ENCODE assay signal across 8 mouse cellular contexts in the genomic region with DNA sequence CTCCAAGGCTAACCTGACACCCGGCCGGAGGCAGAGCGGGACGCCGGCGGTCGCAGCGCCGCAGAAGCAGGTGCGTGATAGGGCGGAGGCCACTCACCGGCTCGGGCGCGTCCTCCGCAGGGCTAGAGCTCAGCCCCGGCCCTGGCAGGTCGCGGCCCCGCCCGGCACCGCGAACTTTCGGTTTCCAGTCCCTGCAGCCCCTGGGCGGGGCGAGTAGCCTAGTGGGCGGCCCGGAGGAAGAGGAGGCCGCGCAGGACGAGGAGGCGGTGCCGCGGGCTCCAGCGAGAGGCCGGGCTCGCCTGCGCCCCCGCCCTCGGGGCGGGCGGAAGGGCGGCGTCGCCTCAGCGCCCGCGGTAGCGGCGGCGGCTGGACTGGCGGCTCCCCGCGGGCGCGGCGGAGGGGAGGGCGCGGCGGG. TPM values are rescaled to one million over a fixed set of nuclear protein-coding genes. Genes with fewer than 3 reads are reported as not detected.
DNase-seq lines count a peak whose midpoint lies in the region; ATAC-seq and TF ChIP-seq lines count a peak whose summit lies in the region.

No protein-coding gene starts in this region.

- no peaks in the 10 kb centered on the region for H3K27me3 ChIP-seq in forebrain, embryonic 12.5 days
- no peaks in the 10 kb centered on the region for H3K27me3 ChIP-seq in heart, postnatal 0 days (ENCODE audit: control insufficient read depth, insufficient read depth, low read length)
- H3K27me3 ChIP-seq in lung, embryonic 14.5 days (ENCODE audit: insufficient read depth, low read length): no peaks in the 10 kb centered on the region

- H3K27ac ChIP-seq in forebrain, embryonic 12.5 days: peak overlapping the region; percentile 94
- H3K27ac ChIP-seq in heart, postnatal 0 days (ENCODE audit: low read depth): peak overlapping the region; percentile 93
- peak overlapping the region; percentile 96 for H3K27ac ChIP-seq in lung, embryonic 14.5 days (ENCODE audit: low read depth)

- WGBS in forebrain, embryonic 12.5 days: 0% methylated on average over 37 of the region's 60 CpGs
- WGBS in heart, postnatal 0 days: 0% methylated on average over 36 of the region's 60 CpGs
- WGBS in lung, embryonic 14.5 days: under 1% methylated on average over 52 of the region's 60 CpGs

- H3K4me1 ChIP-seq in forebrain, embryonic 12.5 days: peaks cover 41% of the 10 kb centered on the region
- H3K4me1 ChIP-seq in heart, postnatal 0 days (ENCODE audit: control insufficient read depth, insufficient read depth): peaks cover 15% of the 10 kb centered on the region
- 0 out of 2 replicates have a peak, but pooled peaks cover 4% of the 10 kb centered on the region for H3K4me1 ChIP-seq in lung, embryonic 14.5 days (ENCODE audit: insufficient read depth)

- peak overlapping the region; percentile 89 for H3K4me2 ChIP-seq in forebrain, embryonic 12.5 days
- peak overlapping the region; percentile 88 for H3K4me2 ChIP-seq in heart, postnatal 0 days (ENCODE audit: low read depth, low read length)
- H3K4me2 ChIP-seq in lung, embryonic 14.5 days: peak overlapping the region; percentile 83

- ATAC-seq in forebrain, embryonic 12.5 days (ENCODE audit: low FRiP score): peak; percentile 89
- ATAC-seq in heart, postnatal 0 days (ENCODE audit: insufficient read depth, low read depth): peak; percentile 94
- peak; percentile 92 for ATAC-seq in lung, embryonic 14.5 days (ENCODE audit: insufficient read depth)
- peak; percentile 87 for ATAC-seq in neutrophil, adult 5-6 weeks (ENCODE audit: extremely low read depth, insufficient number of reproducible peaks, low FRiP score, poor library complexity, severe bottlenecking)

- H3K36me3 ChIP-seq in forebrain, embryonic 12.5 days (replicated peaks): peaks cover 38% of the 10 kb centered on the region
- H3K36me3 ChIP-seq in heart, postnatal 0 days (replicated peaks; ENCODE audit: control insufficient read depth, insufficient read depth, low read length): peaks cover 31% of the 10 kb centered on the region
- peaks cover 37% of the 10 kb centered on the region for H3K36me3 ChIP-seq in lung, embryonic 14.5 days (ENCODE audit: insufficient read depth)

- H3K9ac ChIP-seq in forebrain, embryonic 12.5 days: peak overlapping the region; percentile 97
- H3K9ac ChIP-seq in heart, postnatal 0 days (replicated peaks; ENCODE audit: low read depth, low read length): peak overlapping the region; percentile 78
- H3K9ac ChIP-seq in lung, embryonic 14.5 days: peak overlapping the region; percentile 96

- TF ChIP-seq CTCF in heart, postnatal 0 days (IDR thresholded peaks at IDR 0.05; ENCODE audit: low read depth): no peak
- TF ChIP-seq CTCF in lung, embryonic 14.5 days (IDR thresholded peaks at IDR 0.05; ENCODE audit: low read depth): no peak

- peak; percentile 90 for DNase-seq in CD8-positive naive resting alpha-beta T cell, adult 2 months (ENCODE audit: low read depth in 2 of 2, low spot score in 2 of 2)
- peak; percentile 90 for DNase-seq in c-Kit-positive CD71-negative TER-119-negative erythroid progenitor cells, embryonic 14.5 days (ENCODE audit: low read depth)
- peak; percentile 95 for DNase-seq in heart, postnatal 0 days (ENCODE audit: low spot score)
- DNase-seq in kidney, postnatal 4 days: peak; percentile 93 to 97
- DNase-seq in lung, embryonic 14.5 days: peak; percentile 97
- DNase-seq in testis, postnatal 14 days (ENCODE audit: low spot score): peak; percentile 91

- TF ChIP-seq EP300 in heart, postnatal 0 days (IDR thresholded peaks at IDR 0.05; ENCODE audit: low read depth): no peak; the same call in 1 of the 2 replicates

- H3K4me3 ChIP-seq in forebrain, embryonic 12.5 days (replicated peaks): peak overlapping the region; percentile 80
- H3K4me3 ChIP-seq in heart, postnatal 0 days (ENCODE audit: low read depth, low read length): peak overlapping the region; percentile 90
- H3K4me3 ChIP-seq in lung, embryonic 14.5 days (ENCODE audit: low read depth, low read length): peak overlapping the region; percentile 84

- H3K9me3 ChIP-seq in forebrain, embryonic 12.5 days: no peaks in the 10 kb centered on the region
- H3K9me3 ChIP-seq in heart, postnatal 0 days (replicated peaks; ENCODE audit: control insufficient read depth, low read length): no peaks in the 10 kb centered on the region
- no peaks in the 10 kb centered on the region for H3K9me3 ChIP-seq in lung, embryonic 14.5 days (ENCODE audit: low read depth, low read length)

RNA-seq across cellular contexts. Expression of gene Znfx1, which starts 0.3 kb away (rescaled TPM):
- polyA plus RNA-seq in forebrain, embryonic 12.5 days (2016; fragmentation: Nextera tagmentation; extraction: Ambion mirVana): 8.5 and 9.2 TPM in 2 replicates
- total RNA-seq in heart, postnatal 0 days (2014; rRNA removed; ENCODE audit: low replicate concordance): 25.0 and 35.4 TPM in 2 replicates
- polyA plus RNA-seq in heart, postnatal 0 days (2015; fragmentation: Nextera tagmentation; extraction: Ambion mirVana): 6.0 and 6.9 TPM in 2 replicates
- polyA plus RNA-seq in lung, embryonic 14.5 days (2014; fragmentation: Nextera tagmentation; extraction: Ambion mirVana): 7.0 and 8.9 TPM in 2 replicates
- total RNA-seq in neutrophil, adult 5-6 weeks (2017): 60.8 and 65.7 TPM in 2 replicates

RNA-seq across cellular contexts. Expression of gene Ddx27, which starts 47.5 kb away (rescaled TPM):
- polyA plus RNA-seq in forebrain, embryonic 12.5 days (2016; fragmentation: Nextera tagmentation; extraction: Ambion mirVana): 55.9 and 56.6 TPM in 2 replicates
- total RNA-seq in heart, postnatal 0 days (2014; rRNA removed; ENCODE audit: low replicate concordance): 11.1 and 13.9 TPM in 2 replicates
- polyA plus RNA-seq in heart, postnatal 0 days (2015; fragmentation: Nextera tagmentation; extraction: Ambion mirVana): 17.2 and 17.3 TPM in 2 replicates
- polyA plus RNA-seq in lung, embryonic 14.5 days (2014; fragmentation: Nextera tagmentation; extraction: Ambion mirVana): 46.3 and 52.6 TPM in 2 replicates
- 49.1 and 51.3 TPM in 2 replicates for total RNA-seq in neutrophil, adult 5-6 weeks (2017)

Comparison
In these comparisons a context has a peak if more than half of its experiments do, and no peak if none do; other contexts are left out.
1. Peak in every context shown above with its lines: DNase-seq, ATAC-seq, H3K4me3 ChIP-seq and H3K27ac ChIP-seq.